Mouse (Mus musculus) cerebellum, adult 2 months (tissue): ENCODE results near the gene Inpp4b.

Experiments used
- CTCF ChIP-seq: fragments of 200-500 bp; IDR thresholded peaks from 2 replicates; pipeline ENCODE4 v1.5.1; 2011; ENCODE audit warnings: low read depth, mild to moderate bottlenecking, control low read depth, low read length, moderate library complexity, borderline replicate concordance; ENCODE audit not compliant: insufficient read depth
- POLR2A ChIP-seq: fragments of 200-500 bp; IDR thresholded peaks from 2 replicates; pipeline ENCODE4 v1.6.1; 2011; ENCODE audit warnings: low read length, control low read depth, borderline replicate concordance; ENCODE audit not compliant: insufficient read depth

DNA sequence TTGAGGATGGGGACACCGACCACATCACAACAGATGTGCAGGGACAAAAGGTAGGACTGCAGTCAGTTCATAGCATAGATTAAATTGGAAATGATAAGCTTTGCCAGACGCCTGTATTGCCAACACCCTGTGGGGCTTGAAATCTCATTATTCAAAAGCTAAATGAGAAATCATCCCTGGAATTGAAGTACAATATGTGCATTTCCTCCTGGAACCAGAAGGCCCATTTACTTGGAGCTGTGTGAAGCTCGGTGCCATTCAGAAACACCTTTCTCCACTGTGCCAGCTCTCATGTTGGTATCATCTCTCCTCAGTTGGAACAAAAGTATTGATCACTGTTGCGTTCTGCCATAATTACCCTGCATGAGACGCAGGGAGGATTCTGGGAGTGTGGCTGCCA is 541.8 kb downstream of the Inpp4b start:
- TF ChIP-seq CTCF (no peak), POLR2A (no peak)
